Mouse (Mus musculus): ENCODE measurements around the gene Rpl11. TPM values are rescaled to one million over a fixed set of nuclear protein-coding genes. Genes with fewer than 3 reads are reported as not detected.

Rpl11 gene
- polyA plus RNA-seq, 1 experiment from 2014 or later, result 467 TPM

DNA sequence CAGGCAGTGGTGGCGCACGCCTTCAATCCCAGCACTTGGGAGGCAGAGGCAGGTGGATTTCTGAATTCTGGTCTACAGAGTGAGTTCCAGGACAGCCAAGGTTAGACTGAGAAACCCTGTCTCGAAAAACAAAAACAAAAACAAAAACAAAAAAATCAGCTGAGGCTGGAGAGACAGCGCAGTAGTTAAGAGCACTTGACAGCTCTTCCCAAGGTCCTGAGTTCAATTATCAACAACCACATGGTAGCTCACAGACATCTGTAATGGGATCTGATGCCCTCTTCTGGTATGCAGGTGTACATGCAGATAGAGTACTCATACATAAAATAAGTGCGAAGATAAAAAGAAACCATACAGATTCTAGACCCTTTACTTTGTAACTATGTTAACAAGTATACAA lies 615 bp upstream of the Rpl11 start:
- H3K27me3 ChIP-seq (replicated peaks; ENCODE audit: control insufficient read depth, insufficient read depth, low read length), result no peaks in the 10 kb centered on the region
- H3K4me3 ChIP-seq (ENCODE audit: low read length), result no peak overlapping the region
- no peaks in the 10 kb centered on the region for H3K9me3 ChIP-seq (ENCODE audit: control insufficient read depth, low read length)
- WGBS, result 73% methylated on average over 5 of the region's 5 CpGs
- no peak for ATAC-seq
- H3K4me2 ChIP-seq (ENCODE audit: low read depth, low read length), result no peak overlapping the region
- H3K4me1 ChIP-seq (ENCODE audit: control insufficient read depth, insufficient read depth, low read length), result peaks cover 20% of the 10 kb centered on the region
- H3K36me3 ChIP-seq (ENCODE audit: control insufficient read depth, insufficient read depth, low read length), result peaks cover 16% of the 10 kb centered on the region; the same call in 1 of the 2 replicates
- no peak overlapping the region for H3K27ac ChIP-seq (ENCODE audit: low read length)
- no peak overlapping the region for H3K9ac ChIP-seq (ENCODE audit: low read depth, low read length)

DNA sequence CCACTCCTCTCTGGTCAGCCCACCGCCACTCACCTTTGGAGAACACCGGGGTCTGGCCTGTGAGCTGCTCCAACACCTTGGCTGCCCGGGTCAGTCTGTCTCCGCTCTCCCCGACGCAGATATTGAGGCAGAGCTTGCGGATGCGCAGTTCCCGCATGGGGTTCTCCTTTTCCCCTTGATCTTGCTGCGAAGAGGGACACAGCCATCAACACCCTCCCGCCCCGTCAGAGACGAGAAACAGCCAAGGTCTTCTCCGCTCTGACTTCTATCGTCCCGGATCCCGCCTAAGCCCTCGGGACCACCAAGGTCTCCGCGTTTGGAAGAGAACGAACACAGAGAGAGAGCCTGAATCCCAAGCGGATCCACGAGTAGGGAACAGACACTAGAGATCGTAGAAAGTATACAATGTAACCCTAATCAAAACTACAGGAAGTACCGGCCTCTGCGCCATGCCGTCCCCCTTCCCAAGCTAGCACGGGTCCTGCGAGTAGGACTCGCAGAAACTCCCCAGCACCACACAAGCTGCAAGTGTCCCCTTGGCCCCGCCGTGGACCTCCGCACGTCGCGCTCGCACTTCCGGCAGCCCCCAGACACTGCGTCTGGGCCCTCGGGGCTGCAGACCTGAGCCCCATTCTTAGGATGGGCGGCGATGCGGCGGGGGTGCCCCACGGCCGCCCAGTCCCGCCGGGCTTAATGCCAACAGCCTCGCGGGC lies 538 bp downstream of the Rpl11 start:
- H3K4me3 ChIP-seq (ENCODE audit: low read length), result peak overlapping the region; percentile 82
- H3K36me3 ChIP-seq (ENCODE audit: control insufficient read depth, insufficient read depth, low read length), result peaks cover 20% of the 10 kb centered on the region; the same call in 1 of the 2 replicates
- peak overlapping the region; percentile 91 for H3K9ac ChIP-seq (ENCODE audit: low read depth, low read length)
- peak; percentile 74 for ATAC-seq
- H3K27ac ChIP-seq (ENCODE audit: low read length), result peak overlapping the region; percentile 74
- WGBS, result under 1% methylated on average over 50 of the region's 50 CpGs
- no peaks in the 10 kb centered on the region for H3K9me3 ChIP-seq (ENCODE audit: control insufficient read depth, low read length)
- H3K4me1 ChIP-seq (ENCODE audit: control insufficient read depth, insufficient read depth, low read length), result peaks cover 20% of the 10 kb centered on the region
- peak overlapping the region; percentile 74 for H3K4me2 ChIP-seq (ENCODE audit: low read depth, low read length)
- no peaks in the 10 kb centered on the region for H3K27me3 ChIP-seq (replicated peaks; ENCODE audit: control insufficient read depth, insufficient read depth, low read length)

DNA sequence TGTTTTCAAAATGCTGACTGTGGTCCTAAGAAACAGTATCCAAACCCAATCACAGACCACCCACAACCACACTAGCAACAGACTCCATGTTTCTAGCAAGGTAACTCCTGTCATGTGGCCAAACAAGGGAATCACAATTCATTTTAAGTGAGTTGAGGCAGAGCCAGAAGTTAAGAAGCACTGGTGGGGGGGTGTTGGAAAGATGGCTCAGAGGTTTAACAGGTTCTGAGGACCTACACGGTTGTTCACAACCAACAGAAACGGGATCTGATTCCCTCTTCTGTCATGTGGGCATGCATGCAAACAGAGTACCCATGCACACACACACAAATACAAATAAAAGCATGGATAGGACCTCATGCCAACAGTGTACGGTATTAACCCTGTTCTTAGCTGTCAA lies 1.2 kb downstream of the Rpl11 start:
- H3K4me1 ChIP-seq (ENCODE audit: control insufficient read depth, insufficient read depth, low read length), result peaks cover 20% of the 10 kb centered on the region
- no peak for ATAC-seq
- H3K27me3 ChIP-seq (replicated peaks; ENCODE audit: control insufficient read depth, insufficient read depth, low read length), result no peaks in the 10 kb centered on the region
- H3K9ac ChIP-seq (ENCODE audit: low read depth, low read length), result peak overlapping the region; percentile 91
- peak overlapping the region; percentile 82 for H3K4me3 ChIP-seq (ENCODE audit: low read length)
- no peaks in the 10 kb centered on the region for H3K9me3 ChIP-seq (ENCODE audit: control insufficient read depth, low read length)
- no peak overlapping the region; the same call in 1 of the 2 replicates for H3K27ac ChIP-seq (ENCODE audit: low read length)
- H3K4me2 ChIP-seq (ENCODE audit: low read depth, low read length), result peak overlapping the region; percentile 74
- peaks cover 20% of the 10 kb centered on the region; the same call in 1 of the 2 replicates for H3K36me3 ChIP-seq (ENCODE audit: control insufficient read depth, insufficient read depth, low read length)
- 5% methylated on average over 3 of the region's 3 CpGs for WGBS

DNA sequence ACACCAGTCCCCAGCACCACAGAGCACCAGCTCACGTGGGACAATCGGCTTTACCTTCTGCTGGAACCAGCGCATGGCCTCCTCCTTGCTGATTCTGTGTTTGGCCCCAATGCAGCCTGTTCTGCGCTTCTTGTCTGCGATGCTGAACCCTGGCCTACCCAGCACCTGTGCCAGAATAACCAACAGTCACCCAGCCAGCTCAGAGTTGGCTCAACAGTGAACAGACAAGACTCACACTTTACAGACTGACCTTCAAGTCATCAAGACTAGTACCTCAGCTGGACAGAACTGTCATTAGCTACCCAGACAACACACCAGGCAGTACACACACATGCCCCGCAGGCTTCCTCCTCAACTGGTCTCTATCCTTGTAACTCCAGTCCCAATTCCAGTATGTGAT lies 3.0 kb downstream of the Rpl11 start:
- WGBS, result 94% methylated on average over 6 of the region's 6 CpGs
- H3K9me3 ChIP-seq (ENCODE audit: control insufficient read depth, low read length), result no peaks in the 10 kb centered on the region

DNA sequence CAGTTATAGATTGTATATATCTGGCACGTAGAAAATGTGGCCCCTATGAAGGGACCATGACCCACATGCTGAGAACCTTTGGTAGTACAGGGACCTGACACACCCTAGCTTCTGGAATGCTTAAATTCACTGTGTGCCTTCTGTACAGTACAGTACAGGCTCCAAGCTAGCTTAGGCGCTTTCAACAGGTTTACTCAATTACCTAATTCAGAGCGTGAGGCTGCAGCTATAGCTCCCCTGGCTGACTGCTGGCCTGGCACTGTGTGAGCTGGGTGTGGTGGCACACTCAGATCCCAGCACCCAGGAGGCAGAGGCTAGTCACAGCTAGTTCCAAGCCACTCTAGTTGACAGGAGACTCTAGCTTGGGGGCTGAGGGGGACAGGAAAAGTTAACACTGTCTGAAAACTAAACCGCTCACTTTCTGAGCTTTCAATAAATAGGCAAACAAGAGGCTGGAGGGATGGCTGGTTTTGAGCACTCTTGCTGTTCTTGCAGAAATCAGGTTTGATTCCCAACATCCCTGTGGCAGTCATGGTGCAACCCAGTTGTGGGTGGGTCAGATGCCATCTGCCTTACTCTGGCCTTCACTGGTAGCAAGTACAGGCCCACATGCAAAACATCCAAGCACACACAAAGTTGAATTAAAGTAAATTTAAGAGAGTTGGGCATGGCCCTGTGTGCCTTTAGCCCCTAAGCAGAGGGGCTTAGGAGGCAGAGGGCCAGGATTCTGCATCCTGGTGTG lies 4.8 kb downstream of the Rpl11 start:
- H3K9me3 ChIP-seq (ENCODE audit: control insufficient read depth, low read length), result no peaks in the 10 kb centered on the region
- peak overlapping the region; percentile 4; the same call in 1 of the 2 replicates for H3K27ac ChIP-seq (ENCODE audit: low read length)
- H3K36me3 ChIP-seq (ENCODE audit: control insufficient read depth, insufficient read depth, low read length), result peaks cover 20% of the 10 kb centered on the region; the same call in 1 of the 2 replicates
- H3K27me3 ChIP-seq (replicated peaks; ENCODE audit: control insufficient read depth, insufficient read depth, low read length), result no peaks in the 10 kb centered on the region
- no peak overlapping the region for H3K9ac ChIP-seq (ENCODE audit: low read depth, low read length)
- H3K4me3 ChIP-seq (ENCODE audit: low read length), result no peak overlapping the region
- WGBS, result 67% methylated on average over 4 of the region's 4 CpGs
- peak; percentile 30; the same call in 1 of the 2 replicates for ATAC-seq
- peaks cover 20% of the 10 kb centered on the region for H3K4me1 ChIP-seq (ENCODE audit: control insufficient read depth, insufficient read depth, low read length)
- H3K4me2 ChIP-seq (ENCODE audit: low read depth, low read length), result no peak overlapping the region

More for the DNA sequence above, 3.0 kb downstream of the Rpl11 start:
- ATAC-seq, result no peak
- Histone ChIP-seq H3K4me1 (ENCODE audit: control insufficient read depth, insufficient read depth, low read length) (peaks cover 20% of the 10 kb centered on the region), H3K4me2 (ENCODE audit: low read depth, low read length) (no peak overlapping the region), H3K36me3 (ENCODE audit: control insufficient read depth, insufficient read depth, low read length) (peaks cover 20% of the 10 kb centered on the region; the same call in 1 of the 2 replicates), H3K27ac (ENCODE audit: low read length) (no peak overlapping the region), H3K9ac (ENCODE audit: low read depth, low read length) (peak overlapping the region; percentile 91; the same call in 1 of the 2 replicates), H3K4me3 (ENCODE audit: low read length) (no peak overlapping the region), H3K27me3 (replicated peaks; ENCODE audit: control insufficient read depth, insufficient read depth, low read length) (no peaks in the 10 kb centered on the region)

DNA sequence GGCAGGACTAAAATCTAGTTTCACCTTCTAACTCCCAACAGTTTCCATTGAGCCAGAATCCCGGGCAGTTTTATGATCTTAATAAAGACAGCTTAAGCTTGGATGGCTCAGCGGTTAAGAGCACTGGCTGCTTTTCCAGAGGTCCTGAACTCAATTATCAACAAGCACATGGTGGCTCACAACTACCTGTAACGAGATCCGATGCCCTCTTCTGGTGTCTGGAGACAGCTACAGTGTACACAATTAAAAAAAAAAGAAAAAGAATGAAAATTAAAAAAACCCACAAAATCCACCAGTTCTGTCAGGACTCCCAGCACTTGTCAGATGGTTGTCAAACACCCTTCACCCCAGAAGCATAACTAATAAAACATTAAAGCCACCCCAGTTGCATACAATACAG lies 5.6 kb downstream of the Rpl11 start:
- WGBS, result 40% methylated on average over 4 of the region's 4 CpGs
- Histone ChIP-seq H3K9ac (ENCODE audit: low read depth, low read length) (no peak overlapping the region), H3K27me3 (replicated peaks; ENCODE audit: control insufficient read depth, insufficient read depth, low read length) (no peaks in the 10 kb centered on the region), H3K36me3 (ENCODE audit: control insufficient read depth, insufficient read depth, low read length) (peaks cover 20% of the 10 kb centered on the region; the same call in 1 of the 2 replicates), H3K4me1 (ENCODE audit: control insufficient read depth, insufficient read depth, low read length) (peaks cover 20% of the 10 kb centered on the region), H3K27ac (ENCODE audit: low read length) (no peak overlapping the region), H3K9me3 (ENCODE audit: control insufficient read depth, low read length) (no peaks in the 10 kb centered on the region), H3K4me3 (ENCODE audit: low read length) (no peak overlapping the region), H3K4me2 (ENCODE audit: low read depth, low read length) (no peak overlapping the region)
- ATAC-seq, result no peak

DNA sequence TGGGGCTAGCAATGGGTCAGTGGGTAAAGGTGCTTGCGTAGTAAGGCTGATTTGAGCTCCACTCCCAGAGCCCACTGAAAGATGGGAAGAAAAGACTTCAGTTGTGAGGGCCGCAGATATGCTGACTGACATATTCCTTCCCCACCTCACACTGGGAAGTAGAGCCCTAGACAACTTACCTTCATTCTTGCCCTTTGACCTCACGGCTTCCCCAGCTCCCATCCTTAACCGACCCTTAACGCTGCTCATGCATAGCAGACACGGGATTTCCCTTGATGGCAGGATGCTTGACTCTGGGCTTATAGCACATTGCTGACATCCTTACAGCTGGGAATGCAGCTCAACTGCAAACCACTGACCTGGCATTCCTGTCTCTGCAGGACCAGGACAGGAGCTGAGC lies 6.3 kb downstream of the Rpl11 start:
- Histone ChIP-seq H3K9me3 (ENCODE audit: control insufficient read depth, low read length) (no peaks in the 10 kb centered on the region), H3K36me3 (ENCODE audit: control insufficient read depth, insufficient read depth, low read length) (peaks cover 20% of the 10 kb centered on the region; the same call in 1 of the 2 replicates), H3K27ac (ENCODE audit: low read length) (no peak overlapping the region), H3K4me1 (ENCODE audit: control insufficient read depth, insufficient read depth, low read length) (peaks cover 17% of the 10 kb centered on the region), H3K9ac (ENCODE audit: low read depth, low read length) (no peak overlapping the region), H3K27me3 (replicated peaks; ENCODE audit: control insufficient read depth, insufficient read depth, low read length) (no peaks in the 10 kb centered on the region), H3K4me3 (ENCODE audit: low read length) (no peak overlapping the region), H3K4me2 (ENCODE audit: low read depth, low read length) (no peak overlapping the region)
- WGBS, result 73% methylated on average over 6 of the region's 6 CpGs
- no peak for ATAC-seq

DNA sequence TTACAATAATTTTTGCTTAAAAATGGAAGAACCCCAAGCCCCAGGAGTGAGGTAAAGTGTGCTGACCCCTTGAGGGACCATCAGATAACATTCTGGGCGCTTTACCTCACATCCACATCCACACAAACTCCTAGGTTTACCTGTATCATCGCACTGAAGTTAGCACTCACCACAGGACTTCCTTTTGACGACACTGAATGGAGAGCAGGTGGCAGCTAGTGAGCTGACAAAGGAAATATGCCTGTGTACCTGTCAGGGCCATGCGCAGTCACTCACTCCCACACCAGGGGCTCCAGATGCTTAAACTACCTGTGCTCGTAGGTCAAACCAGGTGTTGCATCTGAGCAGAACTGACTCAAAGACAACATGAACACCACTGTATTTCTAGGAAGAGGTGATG lies 8.1 kb downstream of the Rpl11 start:
- no peaks in the 10 kb centered on the region for H3K27me3 ChIP-seq (replicated peaks; ENCODE audit: control insufficient read depth, insufficient read depth, low read length)
- no peaks in the 10 kb centered on the region for H3K9me3 ChIP-seq (ENCODE audit: control insufficient read depth, low read length)
- H3K9ac ChIP-seq (ENCODE audit: low read depth, low read length), result no peak overlapping the region
- H3K36me3 ChIP-seq (ENCODE audit: control insufficient read depth, insufficient read depth, low read length), result peaks cover 11% of the 10 kb centered on the region; the same call in 1 of the 2 replicates
- 85% methylated on average over 5 of the region's 5 CpGs for WGBS
- no peak overlapping the region for H3K4me3 ChIP-seq (ENCODE audit: low read length)
- H3K4me1 ChIP-seq (ENCODE audit: control insufficient read depth, insufficient read depth, low read length), result no peaks in the 10 kb centered on the region
- no peak for ATAC-seq
- no peak overlapping the region for H3K4me2 ChIP-seq (ENCODE audit: low read depth, low read length)
- H3K27ac ChIP-seq (ENCODE audit: low read length), result no peak overlapping the region

DNA sequence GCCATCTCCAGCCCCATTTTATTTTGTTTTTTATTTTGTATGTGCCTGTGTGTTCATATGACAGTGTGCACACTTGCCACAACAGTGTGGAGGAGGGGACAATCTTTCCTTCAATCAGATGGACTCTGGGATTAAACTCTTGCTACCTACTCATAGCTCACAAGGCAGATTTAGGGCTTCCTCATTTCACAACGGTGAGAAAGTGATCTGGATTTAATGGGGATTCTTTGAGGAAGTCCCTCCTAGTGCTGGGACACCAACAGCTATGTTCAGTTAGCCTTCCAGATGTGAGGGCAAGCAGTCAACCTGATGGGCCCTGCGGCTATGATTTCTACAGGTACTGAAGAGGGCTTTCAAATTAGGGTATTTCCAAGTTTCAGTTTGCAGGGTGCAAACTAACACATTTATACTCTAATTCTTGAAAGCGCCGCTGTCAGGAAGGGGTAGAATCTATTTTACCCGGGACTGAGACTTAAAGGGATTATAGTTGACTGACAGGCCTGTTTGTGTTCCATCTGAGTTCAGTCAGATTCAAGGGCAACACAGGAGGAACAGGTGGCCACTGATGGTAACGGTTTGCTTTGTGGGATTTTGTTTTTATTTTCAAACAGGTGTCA lies 9.3 kb downstream of the Rpl11 start:
- no peak overlapping the region for H3K4me2 ChIP-seq (ENCODE audit: low read depth, low read length)
- 0 out of 2 replicates have a peak, but pooled peaks cover 4% of the 10 kb centered on the region for H3K36me3 ChIP-seq (ENCODE audit: control insufficient read depth, insufficient read depth, low read length)
- H3K4me3 ChIP-seq (ENCODE audit: low read length), result no peak overlapping the region
- ATAC-seq, result no peak
- H3K4me1 ChIP-seq (ENCODE audit: control insufficient read depth, insufficient read depth, low read length), result no peaks in the 10 kb centered on the region
- no peaks in the 10 kb centered on the region for H3K27me3 ChIP-seq (replicated peaks; ENCODE audit: control insufficient read depth, insufficient read depth, low read length)
- no peak overlapping the region for H3K9ac ChIP-seq (ENCODE audit: low read depth, low read length)
- WGBS, result 80% methylated on average over 6 of the region's 6 CpGs
- H3K27ac ChIP-seq (ENCODE audit: low read length), result no peak overlapping the region
- H3K9me3 ChIP-seq (ENCODE audit: control insufficient read depth, low read length), result no peaks in the 10 kb centered on the region
